Mouse (Mus musculus) left cerebral cortex, adult 9 months (tissue): ENCODE results near the gene Ganc.

Experiments
- DNase-seq, 2 experiments: peaks; one replicate each; pipeline ENCODE4 v3.0.0; 2022; ENCODE audit warnings: low spot score in 2 of 2

Ganc gene

GRCm38 (mm10) chr2:120450724-120451123 lies 47.0 kb downstream of the Ganc start:
- no peak for DNase-seq

GRCm38 (mm10) chr2:120452600-120452999 lies 48.9 kb downstream of the Ganc start:
- no peak for DNase-seq

- no peak for DNase-seq
These were observed 51.3 kb downstream of the Ganc start for GRCm38 (mm10) chr2:120454987-120455386.

- no peak for DNase-seq
These were observed 52.0 kb downstream of the Ganc start, which contains the start of gene Capn3 for GRCm38 (mm10) chr2:120455719-120456118. Capn3 (plus strand) TSS chr2:120456019.

GRCm38 (mm10) chr2:120460216-120460615 lies 56.5 kb downstream of the Ganc start:
- DNase-seq = no peak

- DNase-seq = no peak
These were observed 59.6 kb downstream of the Ganc start for GRCm38 (mm10) chr2:120463328-120463727.

GRCm38 (mm10) chr2:120464091-120464490 lies 60.4 kb downstream of the Ganc start:
- no peak for DNase-seq

- no peak for DNase-seq
These were observed 61.2 kb downstream of the Ganc start for GRCm38 (mm10) chr2:120464732-120465396.

GRCm38 (mm10) chr2:120465397-120465785 lies 61.7 kb downstream of the Ganc start:
- no peak for DNase-seq

GRCm38 (mm10) chr2:120468011-120468410 lies 64.3 kb downstream of the Ganc start:
- DNase-seq = no peak

- no peak for DNase-seq
These were observed 65.5 kb downstream of the Ganc start for GRCm38 (mm10) chr2:120469220-120469619.

GRCm38 (mm10) chr2:120469715-120470114 lies 66.0 kb downstream of the Ganc start:
- no peak for DNase-seq

- DNase-seq = no peak
These were observed 67.2 kb downstream of the Ganc start for GRCm38 (mm10) chr2:120470856-120471255.

GRCm38 (mm10) chr2:120476277-120477087 lies 72.8 kb downstream of the Ganc start:
- no peak for DNase-seq

GRCm38 (mm10) chr2:120478600-120478999 lies 74.9 kb downstream of the Ganc start:
- DNase-seq = peak in 1 of 2 experiments; percentile 79

- no peak for DNase-seq
These were observed 78.2 kb downstream of the Ganc start for GRCm38 (mm10) chr2:120481921-120482320.

GRCm38 (mm10) chr2:120482506-120483389 lies 79.1 kb downstream of the Ganc start:
- DNase-seq = no peak

GRCm38 (mm10) chr2:120484241-120484640 lies 80.5 kb downstream of the Ganc start:
- no peak for DNase-seq

GRCm38 (mm10) chr2:120493254-120493653 lies 89.6 kb downstream of the Ganc start:
- no peak for DNase-seq

GRCm38 (mm10) chr2:120496511-120496910 lies 92.8 kb downstream of the Ganc start:
- DNase-seq = peak in 1 of 2 experiments; percentile 14

- DNase-seq = no peak
These were observed 96.3 kb downstream of the Ganc start for GRCm38 (mm10) chr2:120499971-120500471.
